Mouse (Mus musculus) ES-Bruce4 (cell line): ENCODE measurements around the gene Rnf152. TPM values are rescaled to one million over a fixed set of nuclear protein-coding genes. Genes with fewer than 3 reads are reported as not detected.

Experiments
- H3K27ac ChIP-seq: 2 replicates; pipeline ENCODE4 v1.5.1; 2012; ENCODE audit warnings: low read length, inconsistent platforms; ENCODE audit not compliant: insufficient read depth
- H3K27me3 ChIP-seq: 2 replicates; pipeline ENCODE4 v1.6.1; 2012; ENCODE audit warnings: mild to moderate bottlenecking, low read length, inconsistent platforms; ENCODE audit not compliant: control insufficient read depth, poor library complexity, insufficient read depth, severe bottlenecking
- H3K36me3 ChIP-seq: 2 replicates; pipeline ENCODE4 v1.6.1; 2012; ENCODE audit warnings: inconsistent platforms, mild to moderate bottlenecking, low read length, moderate library complexity; ENCODE audit not compliant: control insufficient read depth, poor library complexity, insufficient read depth, severe bottlenecking
- H3K4me1 ChIP-seq: one replicate; pipeline ENCODE4 v1.8.1; 2011; ENCODE audit warnings: low read length; ENCODE audit not compliant: control insufficient read depth, insufficient read depth
- H3K4me3 ChIP-seq: 2 replicates; pipeline ENCODE4 v1.5.1; 2011; ENCODE audit warnings: low read depth, mild to moderate bottlenecking, low read length
- H3K9ac ChIP-seq: 2 replicates; pipeline ENCODE4 v1.6.1; 2012; ENCODE audit warnings: low read depth, mild to moderate bottlenecking, inconsistent platforms; ENCODE audit not compliant: poor library complexity, severe bottlenecking
- H3K9me3 ChIP-seq: replicated peaks from 2 replicates; pipeline ENCODE4 v1.6.1; 2012; ENCODE audit warnings: mild to moderate bottlenecking, low read length, inconsistent platforms; ENCODE audit not compliant: control insufficient read depth, poor library complexity, insufficient read depth, severe bottlenecking
- CTCF ChIP-seq: IDR thresholded peaks from one replicate; pipeline ENCODE4 v1.8.1; 2011; ENCODE audit warnings: low read depth, low read length
- EP300 ChIP-seq: IDR thresholded peaks from 2 replicates; pipeline ENCODE4 v1.6.1; 2011; ENCODE audit warnings: low read depth, low read length; ENCODE audit not compliant: insufficient read depth
- POLR2A ChIP-seq: IDR thresholded peaks from one replicate; pipeline ENCODE4 v1.8.1; 2011; ENCODE audit warnings: low read length; ENCODE audit not compliant: insufficient read depth
- polyA plus RNA-seq: library from polyadenylated mRNA; stranded (reverse); fragments of >200 nt; gene quantifications from 2 replicates; pipeline ENCODE4 v1.2.4, GENCODE M21; 2011; ENCODE audit warnings: low read depth; ENCODE audit not compliant: missing spikeins, insufficient read depth, insufficient read length

Gene Rnf152
- polyA plus RNA-seq, 1 experiment, result 0.60 TPM

GRCm38 (mm10) chr1:105291859-105292258 is 64.7 kb downstream of the Rnf152 start:
- Histone ChIP-seq H3K27ac (no peak overlapping the region), H3K9me3 (no peaks in the 10 kb centered on the region), H3K36me3 (no peaks in the 10 kb centered on the region), H3K4me3 (no peak overlapping the region), H3K4me1 (no peaks in the 10 kb centered on the region), H3K9ac (no peak overlapping the region), H3K27me3 (no peaks in the 10 kb centered on the region)
- no peak for TF ChIP-seq CTCF
- no peak for TF ChIP-seq POLR2A
- no peak for TF ChIP-seq EP300

GRCm38 (mm10) chr1:105287536-105287935 is 69.0 kb downstream of the Rnf152 start:
- H3K4me3 ChIP-seq, result no peak overlapping the region
- no peaks in the 10 kb centered on the region for H3K9me3 ChIP-seq
- H3K27me3 ChIP-seq, result no peaks in the 10 kb centered on the region
- no peak overlapping the region for H3K27ac ChIP-seq
- TF ChIP-seq POLR2A, result no peak
- no peak for TF ChIP-seq EP300
- TF ChIP-seq CTCF, result no peak
- H3K36me3 ChIP-seq, result no peaks in the 10 kb centered on the region
- H3K4me1 ChIP-seq, result no peaks in the 10 kb centered on the region
- no peak overlapping the region for H3K9ac ChIP-seq

GRCm38 (mm10) chr1:105286906-105287305 is 69.6 kb downstream of the Rnf152 start:
- Histone ChIP-seq H3K27me3 (no peaks in the 10 kb centered on the region), H3K4me1 (no peaks in the 10 kb centered on the region), H3K4me3 (no peak overlapping the region), H3K27ac (no peak overlapping the region), H3K9ac (no peak overlapping the region), H3K9me3 (no peaks in the 10 kb centered on the region), H3K36me3 (no peaks in the 10 kb centered on the region)
- TF ChIP-seq CTCF, result no peak
- TF ChIP-seq EP300, result no peak
- no peak for TF ChIP-seq POLR2A

GRCm38 (mm10) chr1:105285001-105285400 is 71.5 kb downstream of the Rnf152 start:
- TF ChIP-seq EP300 (no peak), POLR2A (no peak), CTCF (no peak)
- Histone ChIP-seq H3K36me3 (no peaks in the 10 kb centered on the region), H3K4me3 (no peak overlapping the region), H3K9me3 (no peaks in the 10 kb centered on the region), H3K4me1 (no peaks in the 10 kb centered on the region), H3K9ac (no peak overlapping the region), H3K27ac (no peak overlapping the region), H3K27me3 (no peaks in the 10 kb centered on the region)

- Histone ChIP-seq H3K4me3 (no peak overlapping the region), H3K27ac (no peak overlapping the region), H3K27me3 (no peaks in the 10 kb centered on the region), H3K4me1 (no peaks in the 10 kb centered on the region), H3K9me3 (no peaks in the 10 kb centered on the region), H3K36me3 (no peaks in the 10 kb centered on the region), H3K9ac (no peak overlapping the region)
- no peak for TF ChIP-seq POLR2A
- no peak for TF ChIP-seq CTCF
- TF ChIP-seq EP300, result no peak
Measured at GRCm38 (mm10) chr1:105284116-105284515, 72.4 kb downstream of the Rnf152 start.

GRCm38 (mm10) chr1:105281277-105281676 is 75.2 kb downstream of the Rnf152 start:
- Histone ChIP-seq H3K4me3 (no peak overlapping the region), H3K4me1 (no peaks in the 10 kb centered on the region), H3K36me3 (no peaks in the 10 kb centered on the region), H3K9me3 (no peaks in the 10 kb centered on the region), H3K27me3 (no peaks in the 10 kb centered on the region), H3K27ac (no peak overlapping the region), H3K9ac (no peak overlapping the region)
- TF ChIP-seq EP300, result no peak
- no peak for TF ChIP-seq POLR2A
- no peak for TF ChIP-seq CTCF
